Mouse (Mus musculus): ENCODE measurements around the gene Nfkbib.

- TF ChIP-seq CTCF (IDR thresholded peaks at IDR 0.05; ENCODE audit: low read depth): peak; percentile 29; the same call in 1 of the 2 replicates
- peak; percentile 81 for TF ChIP-seq EP300 (optimal IDR thresholded peaks at IDR 0.05)
Measured at GRCm38 (mm10) chr7:28766173-28766879, 986 bp downstream of the Nfkbib start, which contains the start of gene Sirt2.

Data from stomach, postnatal 0 days (tissue).